Mouse (Mus musculus) liver, embryonic 12.5 days (tissue): ENCODE measurements around the gene Ccdc74a. TPM values are rescaled to one million over a fixed set of nuclear protein-coding genes. Genes with fewer than 3 reads are reported as not detected.

ENCODE experiments used
- ATAC-seq: fragments of 200-750 bp; cut with Nextera tagmentation; 2 replicates; pipeline ENCODE4 v1.8.0; 2017; ENCODE audit warnings: moderate number of reproducible peaks, mild to moderate bottlenecking, moderate library complexity
- H3K27ac ChIP-seq: fragments of 300-500 bp; sonication (generic); 2 replicates; pipeline ENCODE4 v1.5.1; 2016; ENCODE audit warnings: mild to moderate bottlenecking
- H3K27me3 ChIP-seq: fragments of 300-500 bp; sonication (generic); replicated peaks from 2 replicates; pipeline ENCODE4 v1.6.1; 2016; ENCODE audit warnings: mild to moderate bottlenecking, moderate library complexity
- H3K36me3 ChIP-seq: fragments of 300-500 bp; sonication (generic); 2 replicates; pipeline ENCODE4 v1.6.1; 2016; ENCODE audit warnings: mild to moderate bottlenecking, moderate library complexity
- H3K4me1 ChIP-seq: fragments of 300-500 bp; sonication (generic); 2 replicates; pipeline ENCODE4 v1.6.1; 2016
- H3K4me2 ChIP-seq: fragments of 300-500 bp; sonication (generic); 2 replicates; pipeline ENCODE4 v1.6.1; 2016; ENCODE audit warnings: mild to moderate bottlenecking, moderate library complexity
- H3K4me3 ChIP-seq: fragments of 300-500 bp; sonication (generic); 2 replicates; pipeline ENCODE4 v1.5.1; 2016; ENCODE audit warnings: mild to moderate bottlenecking, moderate library complexity
- H3K9ac ChIP-seq: fragments of 300-500 bp; sonication (generic); 2 replicates; pipeline ENCODE4 v1.6.1; 2016; ENCODE audit warnings: mild to moderate bottlenecking, moderate library complexity
- H3K9me3 ChIP-seq: fragments of 300-500 bp; sonication (generic); replicated peaks from 2 replicates; pipeline ENCODE4 v1.6.1; 2016; ENCODE audit warnings: mild to moderate bottlenecking, moderate library complexity
- WGBS: fragments of 180-500 bp; shearing (Covaris S2); methylation state at CpG from one replicate; pipeline ENCODE4 v1.1.7; 2016; ENCODE audit not compliant: insufficient replicate concordance; 5-methylcytosine and 5-hydroxymethylcytosine counted together
- polyA plus RNA-seq: library from polyadenylated mRNA; unstranded; fragments of >200 nt; fragmentation: Nextera tagmentation; extraction: Ambion mirVana; gene quantifications from 2 replicates; pipeline ENCODE4 v1.2.1, GENCODE M21; 2016

Ccdc74a gene
- polyA plus RNA-seq, 1 experiment from 2014 or later, result 3.0 TPM

- 87% methylated on average over 4 of the region's 4 CpGs for WGBS
- Histone ChIP-seq H3K36me3 (peaks cover 59% of the 10 kb centered on the region), H3K4me1 (peaks cover 45% of the 10 kb centered on the region), H3K27ac (no peak overlapping the region), H3K9me3 (no peaks in the 10 kb centered on the region), H3K27me3 (no peaks in the 10 kb centered on the region), H3K9ac (no peak overlapping the region), H3K4me2 (no peak overlapping the region), H3K4me3 (no peak overlapping the region)
- no peak for ATAC-seq
Observed at GRCm38 (mm10) chr16:17643437-17643990, 2.8 kb upstream of the Ccdc74a start.

GRCm38 (mm10) chr16:17647156-17647555 is 886 bp downstream of the Ccdc74a start:
- Histone ChIP-seq H3K4me3 (peak overlapping the region; percentile 57), H3K9me3 (no peaks in the 10 kb centered on the region), H3K27ac (no peak overlapping the region), H3K4me2 (peak overlapping the region; percentile 94), H3K27me3 (no peaks in the 10 kb centered on the region), H3K9ac (peak overlapping the region; percentile 75), H3K4me1 (peaks cover 34% of the 10 kb centered on the region), H3K36me3 (peaks cover 56% of the 10 kb centered on the region)
- WGBS, result 38% methylated on average over 1 of the region's 1 CpGs
- no peak for ATAC-seq

- no peak overlapping the region for H3K4me2 ChIP-seq
Observed at GRCm38 (mm10) chr16:17647566-17648340, 1.5 kb downstream of the Ccdc74a start.

GRCm38 (mm10) chr16:17649925-17650605 is 3.8 kb downstream of the Ccdc74a start:
- Histone ChIP-seq H3K27ac (no peak overlapping the region), H3K9ac (no peak overlapping the region), H3K4me3 (no peak overlapping the region), H3K36me3 (peaks cover 61% of the 10 kb centered on the region), H3K4me2 (no peak overlapping the region), H3K9me3 (no peaks in the 10 kb centered on the region), H3K27me3 (no peaks in the 10 kb centered on the region), H3K4me1 (peaks cover 28% of the 10 kb centered on the region)
- no peak for ATAC-seq
- 85% methylated on average over 16 of the region's 16 CpGs for WGBS

More at GRCm38 (mm10) chr16:17647566-17648340, 1.5 kb downstream of the Ccdc74a start:
- Histone ChIP-seq H3K4me3 (no peak overlapping the region), H3K36me3 (peaks cover 56% of the 10 kb centered on the region), H3K9me3 (no peaks in the 10 kb centered on the region), H3K4me1 (peaks cover 34% of the 10 kb centered on the region), H3K9ac (no peak overlapping the region), H3K27ac (no peak overlapping the region), H3K27me3 (no peaks in the 10 kb centered on the region)
- no peak for ATAC-seq
- WGBS, result 82% methylated on average over 10 of the region's 10 CpGs

- H3K4me3 ChIP-seq, result no peak overlapping the region
- peaks cover 67% of the 10 kb centered on the region for H3K36me3 ChIP-seq
- no peak overlapping the region for H3K9ac ChIP-seq
- WGBS, result 90% methylated on average over 1 of the region's 1 CpGs
- H3K27me3 ChIP-seq, result no peaks in the 10 kb centered on the region
- no peak for ATAC-seq
- H3K9me3 ChIP-seq, result no peaks in the 10 kb centered on the region
- no peak overlapping the region for H3K4me2 ChIP-seq
- peaks cover 23% of the 10 kb centered on the region for H3K4me1 ChIP-seq
- H3K27ac ChIP-seq, result no peak overlapping the region
Observed at GRCm38 (mm10) chr16:17650711-17651110, 4.4 kb downstream of the Ccdc74a start.

GRCm38 (mm10) chr16:17652607-17653006 is 6.3 kb downstream of the Ccdc74a start:
- no peaks in the 10 kb centered on the region for H3K27me3 ChIP-seq
- H3K9ac ChIP-seq, result no peak overlapping the region
- peaks cover 5% of the 10 kb centered on the region for H3K4me1 ChIP-seq
- ATAC-seq, result no peak
- H3K9me3 ChIP-seq, result no peaks in the 10 kb centered on the region
- no peak overlapping the region for H3K4me3 ChIP-seq
- no peak overlapping the region for H3K4me2 ChIP-seq
- peaks cover 86% of the 10 kb centered on the region for H3K36me3 ChIP-seq
- WGBS, result 81% methylated on average over 4 of the region's 4 CpGs
- H3K27ac ChIP-seq, result no peak overlapping the region

GRCm38 (mm10) chr16:17653601-17654000 is 7.3 kb downstream of the Ccdc74a start:
- WGBS, result 90% methylated on average over 5 of the region's 5 CpGs
- Histone ChIP-seq H3K9me3 (no peaks in the 10 kb centered on the region), H3K36me3 (peaks cover 96% of the 10 kb centered on the region)

GRCm38 (mm10) chr16:17654188-17654795 is 8.0 kb downstream of the Ccdc74a start:
- Histone ChIP-seq H3K9ac (no peak overlapping the region), H3K4me1 (no peaks in the 10 kb centered on the region), H3K4me2 (no peak overlapping the region), H3K27ac (no peak overlapping the region), H3K36me3 (peaks cover 96% of the 10 kb centered on the region), H3K4me3 (no peak overlapping the region), H3K9me3 (no peaks in the 10 kb centered on the region), H3K27me3 (no peaks in the 10 kb centered on the region)
- ATAC-seq, result no peak
- WGBS, result 84% methylated on average over 4 of the region's 4 CpGs

More at GRCm38 (mm10) chr16:17653601-17654000, 7.3 kb downstream of the Ccdc74a start:
- H3K9ac ChIP-seq, result no peak overlapping the region
- H3K4me1 ChIP-seq, result no peaks in the 10 kb centered on the region
- H3K27me3 ChIP-seq, result no peaks in the 10 kb centered on the region
- H3K4me3 ChIP-seq, result no peak overlapping the region
- no peak overlapping the region for H3K27ac ChIP-seq
- no peak for ATAC-seq
- no peak overlapping the region for H3K4me2 ChIP-seq

GRCm38 (mm10) chr16:17656212-17656871 is 10.1 kb downstream of the Ccdc74a start:
- Histone ChIP-seq H3K36me3 (peaks cover 97% of the 10 kb centered on the region), H3K9ac (no peak overlapping the region), H3K9me3 (no peaks in the 10 kb centered on the region), H3K4me1 (no peaks in the 10 kb centered on the region), H3K4me3 (no peak overlapping the region), H3K27me3 (no peaks in the 10 kb centered on the region), H3K4me2 (no peak overlapping the region), H3K27ac (no peak overlapping the region)
- no peak for ATAC-seq
- WGBS, result 74% methylated on average over 5 of the region's 5 CpGs

- no peaks in the 10 kb centered on the region for H3K27me3 ChIP-seq
- no peak overlapping the region for H3K4me3 ChIP-seq
- H3K36me3 ChIP-seq, result peaks cover 91% of the 10 kb centered on the region
- H3K27ac ChIP-seq, result no peak overlapping the region
- H3K4me1 ChIP-seq, result peaks cover 8% of the 10 kb centered on the region
- H3K9me3 ChIP-seq, result no peaks in the 10 kb centered on the region
- no peak overlapping the region for H3K4me2 ChIP-seq
- H3K9ac ChIP-seq, result no peak overlapping the region
- ATAC-seq, result no peak
Observed at GRCm38 (mm10) chr16:17665568-17665967, 19.3 kb downstream of the Ccdc74a start.

GRCm38 (mm10) chr16:17669886-17670285 is 23.6 kb downstream of the Ccdc74a start:
- no peaks in the 10 kb centered on the region for H3K27me3 ChIP-seq
- H3K4me3 ChIP-seq, result no peak overlapping the region
- peaks cover 8% of the 10 kb centered on the region for H3K4me1 ChIP-seq
- H3K9me3 ChIP-seq, result no peaks in the 10 kb centered on the region
- H3K36me3 ChIP-seq, result peaks cover 93% of the 10 kb centered on the region
- H3K9ac ChIP-seq, result no peak overlapping the region
- H3K27ac ChIP-seq, result no peak overlapping the region
- ATAC-seq, result no peak
- H3K4me2 ChIP-seq, result no peak overlapping the region
